Mouse (Mus musculus) CH12.LX (cell line): Measurements from ENCODE around the gene Nbea. TPM values are rescaled to one million over a fixed set of nuclear protein-coding genes. Genes with fewer than 3 reads are reported as not detected.

Experiments used
- DNase-seq: peaks from one replicate; pipeline ENCODE4 v3.0.0-alpha.2; 2013; ENCODE audit errors: extremely low read depth
- H3K27ac ChIP-seq: 2 replicates; pipeline ENCODE4 v1.5.1; 2012; ENCODE audit warnings: low read depth, mild to moderate bottlenecking, control low read depth, moderate library complexity; ENCODE audit not compliant: insufficient read depth
- H3K27me3 ChIP-seq: replicated peaks from 2 replicates; pipeline ENCODE3; 2012; ENCODE audit warnings: inconsistent platforms
- H3K36me3 ChIP-seq, 2 experiments: replicated peaks in 1 of 2; 2 replicates each; pipeline versions ENCODE3 to v1.6.1; 2012; ENCODE audit warnings: inconsistent platforms in 1 of 2, low read length in 1 of 2, mild to moderate bottlenecking in 1 of 2, mixed read lengths in 1 of 2, moderate library complexity in 1 of 2; ENCODE audit not compliant: control insufficient read depth in 1 of 2, insufficient read depth in 1 of 2
- H3K4me1 ChIP-seq, 2 experiments: 2 replicates each; pipeline ENCODE4 v1.6.1; 2012; ENCODE audit warnings: inconsistent platforms in 1 of 2, moderate library complexity in 1 of 2; ENCODE audit not compliant: insufficient read depth in 2 of 2, control insufficient read depth in 1 of 2
- H3K4me2 ChIP-seq: 2 replicates; pipeline ENCODE4 v1.6.1; 2012; ENCODE audit warnings: low read depth, mild to moderate bottlenecking, control low read depth; ENCODE audit not compliant: poor library complexity, insufficient read depth, severe bottlenecking
- H3K4me3 ChIP-seq, 3 experiments: fragments of 150-350 bp in 1 of 3; sonication (generic) in 1 of 3; replicated peaks in 1 of 3; 2 replicates each; pipeline versions ENCODE3 to v1.5.1; 2011 to 2012; ENCODE audit warnings: low read depth in 2 of 3, low read length in 2 of 3, mild to moderate bottlenecking in 2 of 3, moderate library complexity in 2 of 3, control low read depth in 1 of 3, improper control_type of control experiment in 1 of 3, inconsistent platforms in 1 of 3, mixed read lengths in 1 of 3; ENCODE audit not compliant: poor library complexity in 1 of 3
- H3K79me2 ChIP-seq: replicated peaks from 2 replicates; pipeline ENCODE4 v1.6.1; 2012; ENCODE audit warnings: mild to moderate bottlenecking, moderate library complexity; ENCODE audit not compliant: control insufficient read depth, poor library complexity, insufficient read depth, severe bottlenecking; ENCODE audit errors: extremely low read depth
- H3K9ac ChIP-seq: 2 replicates; pipeline ENCODE4 v1.6.1; 2012; ENCODE audit warnings: low read depth, mild to moderate bottlenecking, control low read depth, moderate library complexity; ENCODE audit not compliant: insufficient read depth
- H3K9me3 ChIP-seq: replicated peaks from 2 replicates; pipeline ENCODE3; 2012; ENCODE audit warnings: low read length, inconsistent platforms, mixed read lengths
- BHLHE40 ChIP-seq: IDR thresholded peaks from 2 replicates; pipeline ENCODE4 v1.6.1; 2011; ENCODE audit warnings: mild to moderate bottlenecking, low read depth, low read length, improper control_type of control experiment
- CHD1 ChIP-seq: IDR thresholded peaks from 2 replicates; pipeline ENCODE4 v1.6.1; 2012; ENCODE audit warnings: low read depth, low read length, improper control_type of control experiment, inconsistent platforms
- CHD2 ChIP-seq: IDR thresholded peaks from 2 replicates; pipeline ENCODE4 v1.6.1; 2011; ENCODE audit warnings: low read length, improper control_type of control experiment
- ETS1 ChIP-seq: conservative IDR thresholded peaks from 2 replicates; pipeline ENCODE4 v1.6.1; 2012; ENCODE audit warnings: low read depth, mild to moderate bottlenecking, inconsistent platforms, low read length, improper control_type of control experiment, moderate library complexity
- IRF4 ChIP-seq: IDR thresholded peaks from 2 replicates; pipeline ENCODE4 v1.6.1; 2014; ENCODE audit warnings: low read depth, mild to moderate bottlenecking, inconsistent platforms, low read length, improper control_type of control experiment
- MAFK ChIP-seq: IDR thresholded peaks from 2 replicates; pipeline ENCODE4 v1.6.1; 2011; ENCODE audit warnings: low read length, improper control_type of control experiment; ENCODE audit not compliant: insufficient replicate concordance
- MAX ChIP-seq: IDR thresholded peaks from 2 replicates; pipeline ENCODE4 v1.6.1; 2011; ENCODE audit warnings: low read length, improper control_type of control experiment
- MAZ ChIP-seq: IDR thresholded peaks from 2 replicates; pipeline ENCODE4 v1.6.1; 2012; ENCODE audit warnings: low read depth, mild to moderate bottlenecking, inconsistent platforms, low read length, improper control_type of control experiment, moderate library complexity
- MYC ChIP-seq: IDR thresholded peaks from 2 replicates; pipeline ENCODE4 v1.6.1; 2011; ENCODE audit warnings: low read depth, mild to moderate bottlenecking, improper control_type of control experiment, low read length
- NELFE ChIP-seq: IDR thresholded peaks from 2 replicates; pipeline ENCODE4 v1.6.1; 2011; ENCODE audit warnings: low read depth, low read length, improper control_type of control experiment
- PAX5 ChIP-seq: IDR thresholded peaks from 2 replicates; pipeline ENCODE4 v1.6.1; 2012; ENCODE audit warnings: low read length, inconsistent platforms, mixed read lengths
- POLR2A ChIP-seq: IDR thresholded peaks from 2 replicates; pipeline ENCODE4 v1.6.1; 2011; ENCODE audit warnings: low read depth, mild to moderate bottlenecking, improper control_type of control experiment, low read length
- POLR2AphosphoS2 ChIP-seq: IDR thresholded peaks from 2 replicates; pipeline ENCODE4 v1.6.1; 2011; ENCODE audit warnings: low read depth, low read length, improper control_type of control experiment
- RCOR1 ChIP-seq: conservative IDR thresholded peaks from 2 replicates; pipeline ENCODE4 v1.6.1; 2012; ENCODE audit warnings: low read depth, mild to moderate bottlenecking, inconsistent platforms, low read length, improper control_type of control experiment
- SMC3 ChIP-seq: IDR thresholded peaks from 2 replicates; pipeline ENCODE4 v1.6.1; 2011; ENCODE audit warnings: low read depth, low read length, improper control_type of control experiment
- ZC3H11A ChIP-seq: IDR thresholded peaks from 2 replicates; pipeline ENCODE4 v1.6.1; 2012; ENCODE audit warnings: low read depth, mild to moderate bottlenecking, inconsistent platforms, low read length, improper control_type of control experiment
- ZKSCAN1 ChIP-seq: IDR thresholded peaks from 2 replicates; pipeline ENCODE4 v1.6.1; 2012; ENCODE audit warnings: low read depth, inconsistent platforms, low read length, improper control_type of control experiment, borderline replicate concordance
- ZMIZ1 ChIP-seq: IDR thresholded peaks from 2 replicates; pipeline ENCODE4 v1.6.1; 2012; ENCODE audit warnings: low read depth, mild to moderate bottlenecking, inconsistent platforms, low read length, improper control_type of control experiment
- ZNF384 ChIP-seq: IDR thresholded peaks from 2 replicates; pipeline ENCODE4 v1.6.1; 2012; ENCODE audit warnings: low read depth, low read length, improper control_type of control experiment, inconsistent platforms
- dilution Hi-C: fragments of 300-500 bp; cut with MboI; formaldehyde crosslinking; loops from 2 replicates; pipeline ENCODE4 v1.14.3; 2020; ENCODE audit warnings: low sequenced_read_pairs; ENCODE audit not compliant: extremely low pct_unique_long_range_greater_than_20kb, extremely low pct_ligation_motif_present
- in situ Hi-C: fragments of 300-500 bp; cut with MboI; formaldehyde crosslinking; loops from 3 replicates; pipeline ENCODE4 v1.14.3; 2019; ENCODE audit warnings: low sequenced_read_pairs, low pct_ligation_motif_present, low pct_unique_long_range_greater_than_20kb, mixed read lengths
- polyA plus RNA-seq: library from polyadenylated mRNA; unstranded; fragments of >175 nt; gene quantifications from 2 replicates; pipeline ENCODE4 v1.2.1, GENCODE M21; 2012; ENCODE audit warnings: low read depth; ENCODE audit not compliant: insufficient read length
- total RNA-seq, 2 experiments: library from RNA; depleted of rRNA; stranded (reverse); fragments of 300-350 nt in 1 of 2; fragments of >200 nt in 1 of 2; gene quantifications; 2 replicates each; pipeline ENCODE4 v1.2.3; 2012 to 2014

The Nbea gene
- total and polyA plus RNA-seq, 3 experiments, result 0.04 TPM; not detected in 2

DNA sequence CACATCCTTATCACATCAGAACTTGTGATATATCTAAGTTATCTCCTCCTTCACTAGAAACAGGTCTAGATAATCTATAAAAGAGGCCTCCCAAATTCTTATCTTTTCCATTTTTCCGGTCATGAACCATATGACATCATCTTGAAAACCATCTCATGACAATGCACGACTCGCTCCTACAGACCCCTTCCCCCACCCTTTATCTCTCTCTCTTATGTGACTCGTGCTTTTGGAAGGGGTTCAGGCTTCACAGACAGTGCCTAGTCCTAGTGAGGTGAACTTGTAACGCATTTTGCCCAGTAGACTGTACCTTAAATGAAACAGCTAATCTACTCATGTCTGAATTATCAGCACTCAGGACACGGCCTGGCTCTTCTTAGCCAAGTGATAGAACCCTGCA, 481.9 kb downstream of the Nbea start:
- no peak overlapping the region for H3K27ac ChIP-seq
- H3K27me3 ChIP-seq, result no peaks in the 10 kb centered on the region
- H3K9me3 ChIP-seq, result peaks cover 59% of the 10 kb centered on the region
- H3K36me3 ChIP-seq, result no peaks in the 10 kb centered on the region
- no peak overlapping the region for H3K9ac ChIP-seq
- H3K79me2 ChIP-seq, result no peaks in the 10 kb centered on the region
- DNase-seq, result no peak
- no peak overlapping the region for H3K4me3 ChIP-seq
- in situ Hi-C loops, result no loop called here
- dilution Hi-C loops, result no loop called here
- no peak for TF ChIP-seq ZKSCAN1
- TF ChIP-seq ZC3H11A, result no peak
- no peak for TF ChIP-seq BHLHE40
- no peak for TF ChIP-seq SMC3
- no peak for TF ChIP-seq PAX5
- no peak for TF ChIP-seq CHD2
- TF ChIP-seq ZNF384, result no peak
- no peak for TF ChIP-seq POLR2A
- TF ChIP-seq RCOR1, result no peak
- TF ChIP-seq CHD1, result no peak
- TF ChIP-seq ZMIZ1, result no peak
- TF ChIP-seq MAFK, result no peak
- TF ChIP-seq MAX, result no peak
- H3K4me1 ChIP-seq, result no peaks in the 10 kb centered on the region
- H3K4me2 ChIP-seq, result no peak overlapping the region

DNA sequence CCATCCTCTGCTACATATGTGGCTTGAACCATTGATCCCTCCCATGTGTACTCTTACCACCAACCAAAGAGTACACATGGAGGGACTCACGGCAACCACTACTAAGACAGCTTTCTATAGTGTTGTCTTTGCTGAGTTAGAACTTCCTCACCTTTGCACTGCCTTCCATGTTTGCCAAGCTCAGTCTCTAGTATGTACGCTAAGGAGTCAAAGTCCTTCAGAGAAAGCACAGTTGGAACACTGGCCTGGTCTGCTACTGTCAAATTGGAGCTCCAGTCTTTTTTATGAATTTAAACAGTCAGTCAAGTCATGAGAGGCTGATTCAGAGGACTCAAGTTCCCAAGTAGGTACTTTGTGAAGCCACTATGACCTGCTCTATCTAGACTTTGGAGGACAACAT, 486.3 kb downstream of the Nbea start:
- no peak overlapping the region for H3K4me2 ChIP-seq
- DNase-seq, result no peak
- no peaks in the 10 kb centered on the region for H3K4me1 ChIP-seq
- no peaks in the 10 kb centered on the region for H3K36me3 ChIP-seq
- H3K4me3 ChIP-seq, result no peak overlapping the region
- no peaks in the 10 kb centered on the region for H3K27me3 ChIP-seq
- peaks cover 55% of the 10 kb centered on the region for H3K9me3 ChIP-seq
- dilution Hi-C loops, result no loop called here
- no peaks in the 10 kb centered on the region for H3K79me2 ChIP-seq
- TF ChIP-seq PAX5 (no peak), SMC3 (no peak), POLR2AphosphoS2 (no peak), IRF4 (no peak), MAFK (no peak), ZNF384 (no peak), ZKSCAN1 (no peak), MYC (no peak), MAZ (no peak), NELFE (no peak), ETS1 (no peak)
- TF ChIP-seq, all 38 proteins: peak for 0
- in situ Hi-C loops, result no loop called here
- Histone ChIP-seq H3K9ac (no peak overlapping the region), H3K27ac (no peak overlapping the region)
